Mouse (Mus musculus): Measurements from ENCODE around the gene Hmgcs2.

Gene Hmgcs2

GRCm38 (mm10) chr3:98339097-98339705 is 59.0 kb downstream of the Hmgcs2 start:
- peak; percentile 94 for DNase-seq

- DNase-seq, result peak; percentile 95
These were observed 59.5 kb downstream of the Hmgcs2 start, which contains the start of gene Phgdh for GRCm38 (mm10) chr3:98339706-98340109. Phgdh (minus strand) TSS chr3:98339990.

GRCm38 (mm10) chr3:98340818-98341594 is 60.8 kb downstream of the Hmgcs2 start:
- no peak for DNase-seq

- DNase-seq, result no peak
These were observed 63.0 kb downstream of the Hmgcs2 start for GRCm38 (mm10) chr3:98343235-98343634.

- no peak for DNase-seq
These were observed 67.9 kb downstream of the Hmgcs2 start for GRCm38 (mm10) chr3:98348106-98348505.

GRCm38 (mm10) chr3:98348705-98349104 is 68.5 kb downstream of the Hmgcs2 start:
- DNase-seq, result no peak

- peak; percentile 94 for DNase-seq
These were observed 73.7 kb downstream of the Hmgcs2 start for GRCm38 (mm10) chr3:98353892-98354291.

- no peak for DNase-seq
These were observed 75.2 kb downstream of the Hmgcs2 start for GRCm38 (mm10) chr3:98355344-98356025.

GRCm38 (mm10) chr3:98356026-98356365 is 75.8 kb downstream of the Hmgcs2 start:
- DNase-seq, result no peak

GRCm38 (mm10) chr3:98356632-98357370 is 76.6 kb downstream of the Hmgcs2 start:
- no peak for DNase-seq
